Comparison of ENCODE assay signal across 29 mouse cellular contexts in the genomic region with DNA sequence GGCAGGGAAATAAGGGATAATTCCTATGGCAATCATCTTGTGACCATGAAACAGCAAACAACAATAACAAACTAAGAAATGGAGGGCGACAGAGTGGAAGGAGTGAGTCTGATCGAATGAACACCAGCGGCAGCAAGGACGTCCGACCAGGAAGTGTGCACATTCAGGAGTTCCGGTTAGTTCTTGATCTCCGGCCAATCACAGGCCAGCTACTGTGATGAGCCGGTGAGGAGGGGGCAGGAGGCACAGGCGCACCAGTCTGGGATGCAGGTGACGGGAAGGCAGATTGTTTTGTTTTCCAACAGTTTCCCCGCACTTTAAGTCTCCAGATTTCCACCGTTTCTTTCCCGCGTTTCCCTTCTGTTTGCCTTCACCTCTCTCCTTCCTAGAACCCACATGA. TPM values are rescaled to one million over a fixed set of nuclear protein-coding genes. Genes with fewer than 3 reads are reported as not detected.
DNase-seq lines count a peak whose midpoint lies in the region; ATAC-seq and TF ChIP-seq lines count a peak whose summit lies in the region.
"Had no signal": no experiment of that assay in that cellular context is flagged by ENCODE, and none has a peak within 500 bp of the region (broad histone marks: within the 10 kb centered on the region; RNA-seq: fewer than 3 reads in every experiment).

No protein-coding gene starts in this region.

- no peak overlapping the region for H3K27ac ChIP-seq in heart, embryonic 13.5 days (replicated peaks)
- H3K27ac ChIP-seq in midbrain, postnatal 0 days (ENCODE audit: low read depth, low read length) = no peak overlapping the region
- no peak overlapping the region for H3K27ac ChIP-seq in midbrain, embryonic 14.5 days (replicated peaks; ENCODE audit: low read depth, low read length)
- no peak overlapping the region for H3K27ac ChIP-seq in embryonic facial prominence, embryonic 14.5 days (replicated peaks; ENCODE audit: low read depth, low read length)
- H3K27ac ChIP-seq: forebrain, embryonic 13.5 days; kidney, postnatal 0 days; liver, embryonic 14.5 days; midbrain, embryonic 10.5 days had no signal

- DNase-seq in heart, adult 9 months (ENCODE audit: low spot score in 2 of 2) = no peak
- peak; percentile 10 for DNase-seq in midbrain, postnatal 0 days (ENCODE audit: low spot score)
- no peak for DNase-seq in midbrain, embryonic 14.5 days
- peak; percentile 52 for DNase-seq in ES-CJ7 (ENCODE audit: low read depth, low spot score)
- peak; percentile 47 for DNase-seq in embryonic facial prominence, embryonic 14.5 days (ENCODE audit: low spot score)
- DNase-seq in urinary bladder, postnatal 25 days (ENCODE audit: low spot score) = no peak
- DNase-seq in T-cell, adult 2 months (ENCODE audit: low spot score) = no peak
- DNase-seq: adrenal gland, postnatal 14 days; cerebellum, adult 11 months; cerebellum, adult 9-10 months; cerebellum, postnatal 36 days; gastrocnemius, postnatal 14 days; heart, postnatal 14 days; kidney, adult 18-20 months; kidney, postnatal 4 days; liver; lung, adult 2 months; right cerebral cortex, postnatal 25 days; thymus, postnatal 14 days had no signal

- no peak overlapping the region for H3K9ac ChIP-seq in heart, embryonic 13.5 days
- H3K9ac ChIP-seq in midbrain, postnatal 0 days (replicated peaks; ENCODE audit: low read length, poor library complexity, severe bottlenecking) = no peak overlapping the region
- no peak overlapping the region for H3K9ac ChIP-seq in midbrain, embryonic 14.5 days (replicated peaks; ENCODE audit: low read length)
- H3K9ac ChIP-seq in embryonic facial prominence, embryonic 14.5 days (ENCODE audit: low read depth, low read length) = no peak overlapping the region
- H3K9ac ChIP-seq: forebrain, embryonic 13.5 days; liver, embryonic 14.5 days had no signal

- 66% methylated on average over 14 of the region's 14 CpGs for WGBS in heart, embryonic 13.5 days
- 82% methylated on average over 14 of the region's 14 CpGs for WGBS in midbrain, postnatal 0 days
- WGBS in midbrain, embryonic 14.5 days = 74% methylated on average over 14 of the region's 14 CpGs
- 55% methylated on average over 14 of the region's 14 CpGs for WGBS in embryonic facial prominence, embryonic 14.5 days

- TF ChIP-seq CTCF in midbrain, postnatal 0 days (IDR thresholded peaks at IDR 0.05) = no peak

- H3K4me1 ChIP-seq in heart, embryonic 13.5 days = peaks cover 2% of the 10 kb centered on the region; the same call in 1 of the 2 replicates
- no peaks in the 10 kb centered on the region for H3K4me1 ChIP-seq in midbrain, postnatal 0 days (ENCODE audit: insufficient read depth, low read length)
- no peaks in the 10 kb centered on the region for H3K4me1 ChIP-seq in midbrain, embryonic 14.5 days (ENCODE audit: control insufficient read depth, insufficient read depth, low read length)
- no peaks in the 10 kb centered on the region; the same call in 1 of the 2 replicates for H3K4me1 ChIP-seq in embryonic facial prominence, embryonic 14.5 days (ENCODE audit: control insufficient read depth, insufficient read depth, low read length)
- H3K4me1 ChIP-seq: forebrain, embryonic 13.5 days; midbrain, embryonic 10.5 days had no signal

- peaks cover 13% of the 10 kb centered on the region for H3K36me3 ChIP-seq in heart, embryonic 13.5 days
- H3K36me3 ChIP-seq in midbrain, postnatal 0 days (ENCODE audit: insufficient read depth, low read length) = no peaks in the 10 kb centered on the region
- H3K36me3 ChIP-seq in midbrain, embryonic 14.5 days (ENCODE audit: control insufficient read depth, insufficient read depth, low read length) = no peaks in the 10 kb centered on the region
- H3K36me3 ChIP-seq in embryonic facial prominence, embryonic 14.5 days (ENCODE audit: control insufficient read depth, insufficient read depth, low read length) = no peaks in the 10 kb centered on the region
- H3K36me3 ChIP-seq: midbrain, embryonic 10.5 days had no signal

- H3K4me3 ChIP-seq in heart, embryonic 13.5 days = no peak overlapping the region
- H3K4me3 ChIP-seq in midbrain, postnatal 0 days (ENCODE audit: low read depth, low read length) = no peak overlapping the region
- H3K4me3 ChIP-seq in midbrain, embryonic 14.5 days (replicated peaks; ENCODE audit: low read depth, low read length) = no peak overlapping the region
- no peak overlapping the region for H3K4me3 ChIP-seq in embryonic facial prominence, embryonic 14.5 days (ENCODE audit: low read depth, low read length)
- H3K4me3 ChIP-seq: forebrain, embryonic 13.5 days; midbrain, embryonic 10.5 days had no signal

- ATAC-seq in heart, embryonic 13.5 days (ENCODE audit: extremely low read depth, insufficient number of reproducible peaks, low FRiP score, low TSS enrichment) = no peak
- no peak for ATAC-seq in midbrain, postnatal 0 days (ENCODE audit: low FRiP score)
- no peak for ATAC-seq in midbrain, embryonic 14.5 days (ENCODE audit: low FRiP score, low TSS enrichment)
- ATAC-seq in embryonic facial prominence, embryonic 14.5 days (ENCODE audit: low read depth) = no peak
- ATAC-seq: forebrain, embryonic 13.5 days; hindbrain, embryonic 16.5 days had no signal

- peak overlapping the region; percentile 0; the same call in 1 of the 2 replicates for H3K4me2 ChIP-seq in heart, embryonic 13.5 days
- no peak overlapping the region for H3K4me2 ChIP-seq in midbrain, postnatal 0 days (ENCODE audit: low read depth, low read length, poor library complexity, severe bottlenecking)
- H3K4me2 ChIP-seq in midbrain, embryonic 14.5 days (ENCODE audit: low read length) = no peak overlapping the region
- H3K4me2 ChIP-seq in embryonic facial prominence, embryonic 14.5 days (ENCODE audit: low read depth, low read length) = 0 out of 2 replicates have a peak overlapping the region, but pooled peaks have one; percentile 7
- H3K4me2 ChIP-seq: forebrain, embryonic 13.5 days; heart, embryonic 11.5 days had no signal

- H3K27me3 ChIP-seq in heart, embryonic 13.5 days (replicated peaks) = peaks cover 10% of the 10 kb centered on the region; the same call in 1 of the 2 replicates
- H3K27me3 ChIP-seq in midbrain, postnatal 0 days (ENCODE audit: insufficient read depth, low read length) = no peaks in the 10 kb centered on the region
- no peaks in the 10 kb centered on the region for H3K27me3 ChIP-seq in midbrain, embryonic 14.5 days (ENCODE audit: control insufficient read depth, insufficient read depth, low read length)
- H3K27me3 ChIP-seq in embryonic facial prominence, embryonic 14.5 days (replicated peaks; ENCODE audit: control insufficient read depth, insufficient read depth, low read length) = no peaks in the 10 kb centered on the region
- H3K27me3 ChIP-seq: forebrain, embryonic 13.5 days had no signal

- H3K9me3 ChIP-seq in heart, embryonic 13.5 days = no peaks in the 10 kb centered on the region
- no peaks in the 10 kb centered on the region for H3K9me3 ChIP-seq in midbrain, postnatal 0 days (ENCODE audit: low read length)
- no peaks in the 10 kb centered on the region for H3K9me3 ChIP-seq in midbrain, embryonic 14.5 days (ENCODE audit: control insufficient read depth, low read length)
- H3K9me3 ChIP-seq in embryonic facial prominence, embryonic 14.5 days (ENCODE audit: control insufficient read depth, low read length) = no peaks in the 10 kb centered on the region
- H3K9me3 ChIP-seq: forebrain, embryonic 13.5 days; midbrain, embryonic 10.5 days had no signal

RNA-seq across cellular contexts. Expression of gene Hunk, which starts 50.3 kb away (rescaled TPM):
- polyA plus RNA-seq in heart, embryonic 13.5 days (2015; fragmentation: Nextera tagmentation; extraction: Ambion mirVana) = 9.5 and 10.6 TPM in 2 replicates
- 12.8 and 14.4 TPM in 2 replicates for total RNA-seq in midbrain, postnatal 0 days (2014; rRNA removed)
- polyA plus RNA-seq in midbrain, postnatal 0 days (2015; fragmentation: Nextera tagmentation; extraction: Ambion mirVana) = 3.2 and 3.9 TPM in 2 replicates
- polyA plus RNA-seq in midbrain, embryonic 14.5 days (2014; fragmentation: Nextera tagmentation; extraction: Ambion mirVana) = 8.1 and 8.7 TPM in 2 replicates
- 9.7 and 12.4 TPM in 2 replicates for polyA plus RNA-seq in embryonic facial prominence, embryonic 14.5 days (2014; fragmentation: Nextera tagmentation; extraction: Ambion mirVana)
- total RNA-seq: granulocyte monocyte progenitor cell, adult 5-6 weeks; megakaryocyte progenitor cell, adult 5-6 weeks; monocyte, adult 5-6 weeks had no signal

RNA-seq across cellular contexts. Expression of gene Scaf4, which starts 51.2 kb away (rescaled TPM):
- polyA plus RNA-seq in heart, embryonic 13.5 days (2015; fragmentation: Nextera tagmentation; extraction: Ambion mirVana) = 15.5 and 16.3 TPM in 2 replicates
- total RNA-seq in midbrain, postnatal 0 days (2014; rRNA removed) = 10.7 and 25.5 TPM in 2 replicates
- 16.9 and 17.9 TPM in 2 replicates for polyA plus RNA-seq in midbrain, postnatal 0 days (2015; fragmentation: Nextera tagmentation; extraction: Ambion mirVana)
- polyA plus RNA-seq in midbrain, embryonic 14.5 days (2014; fragmentation: Nextera tagmentation; extraction: Ambion mirVana) = 18.9 and 28.2 TPM in 2 replicates
- 23.6 and 25.4 TPM in 2 replicates for polyA plus RNA-seq in embryonic facial prominence, embryonic 14.5 days (2014; fragmentation: Nextera tagmentation; extraction: Ambion mirVana)

Comparison
In these comparisons a context has a peak if more than half of its experiments do, and no peak if none do; other contexts are left out.
1. DNase-seq: peak in midbrain, postnatal 0 days (single experiment), ES-CJ7 (single experiment) and embryonic facial prominence, embryonic 14.5 days (single experiment); none in heart, adult 9 months (0 of 2), midbrain, embryonic 14.5 days (single experiment), urinary bladder, postnatal 25 days (single experiment) and T-cell, adult 2 months (single experiment).
2. H3K4me2 ChIP-seq: peak in heart, embryonic 13.5 days (single experiment) and embryonic facial prominence, embryonic 14.5 days (single experiment); none in midbrain, postnatal 0 days (single experiment) and midbrain, embryonic 14.5 days (single experiment).